Mouse (Mus musculus): ENCODE data around the gene Ptpn22. TPM values are rescaled to one million over a fixed set of nuclear protein-coding genes. Genes with fewer than 3 reads are reported as not detected.
"Not testable (repeated sequence)": the region's sequence is repeated elsewhere in the genome, so short reads cannot be mapped to it uniquely, and the experiment has no call there.

The Ptpn22 gene
- polyA plus RNA-seq, 1 experiment from 2014 or later, result 1.9 TPM

GRCm38 (mm10) chr3:103839711-103840110, 19.9 kb upstream of the Ptpn22 start:
- no peaks in the 10 kb centered on the region for H3K9me3 ChIP-seq
- no peak overlapping the region for H3K4me3 ChIP-seq (replicated peaks)
- no peak overlapping the region for H3K4me2 ChIP-seq (replicated peaks)
- H3K27ac ChIP-seq, result no peak overlapping the region
- ATAC-seq, result no peak
- no peak overlapping the region for H3K9ac ChIP-seq
- H3K27me3 ChIP-seq (replicated peaks), result no peaks in the 10 kb centered on the region
- 96% methylated on average over 6 of the region's 6 CpGs for WGBS
- H3K4me1 ChIP-seq (replicated peaks), result no peaks in the 10 kb centered on the region
- no peaks in the 10 kb centered on the region for H3K36me3 ChIP-seq

GRCm38 (mm10) chr3:103840195-103840594, 19.4 kb upstream of the Ptpn22 start:
- not testable (repeated sequence) for H3K9me3 ChIP-seq; H3K4me3 ChIP-seq (replicated peaks); H3K27me3 ChIP-seq (replicated peaks); H3K27ac ChIP-seq; H3K4me2 ChIP-seq (replicated peaks); ATAC-seq; H3K36me3 ChIP-seq; H3K4me1 ChIP-seq (replicated peaks); H3K9ac ChIP-seq
- WGBS, result 85% methylated on average over 3 of the region's 3 CpGs

GRCm38 (mm10) chr3:103840946-103841345, 18.6 kb upstream of the Ptpn22 start:
- H3K4me3 ChIP-seq (replicated peaks); H3K9me3 ChIP-seq; ATAC-seq; H3K36me3 ChIP-seq; H3K27ac ChIP-seq; H3K9ac ChIP-seq; H3K4me1 ChIP-seq (replicated peaks); H3K27me3 ChIP-seq (replicated peaks); H3K4me2 ChIP-seq (replicated peaks): not testable (repeated sequence)
- WGBS, result 88% methylated on average over 7 of the region's 7 CpGs

GRCm38 (mm10) chr3:103850644-103851363, 8.8 kb upstream of the Ptpn22 start:
- no peak overlapping the region for H3K27ac ChIP-seq
- no peak overlapping the region for H3K4me3 ChIP-seq (replicated peaks)
- no peaks in the 10 kb centered on the region for H3K27me3 ChIP-seq (replicated peaks)
- no peaks in the 10 kb centered on the region for H3K9me3 ChIP-seq
- H3K4me2 ChIP-seq (replicated peaks), result no peak overlapping the region
- no peaks in the 10 kb centered on the region for H3K4me1 ChIP-seq (replicated peaks)
- 70% methylated on average over 9 of the region's 9 CpGs for WGBS
- no peak overlapping the region for H3K9ac ChIP-seq
- peak; percentile 36; the same call in 1 of the 2 replicates for ATAC-seq
- H3K36me3 ChIP-seq, result no peaks in the 10 kb centered on the region

GRCm38 (mm10) chr3:103851481-103851880, 8.1 kb upstream of the Ptpn22 start:
- no peak for ATAC-seq
- Histone ChIP-seq H3K27ac (no peak overlapping the region), H3K9me3 (no peaks in the 10 kb centered on the region), H3K4me3 (replicated peaks) (no peak overlapping the region), H3K4me1 (replicated peaks) (no peaks in the 10 kb centered on the region), H3K27me3 (replicated peaks) (no peaks in the 10 kb centered on the region), H3K4me2 (replicated peaks) (no peak overlapping the region), H3K9ac (no peak overlapping the region), H3K36me3 (no peaks in the 10 kb centered on the region)
- WGBS, result 90% methylated on average over 6 of the region's 6 CpGs

- no peaks in the 10 kb centered on the region for H3K27me3 ChIP-seq (replicated peaks)
- no peak for ATAC-seq
- no peaks in the 10 kb centered on the region for H3K36me3 ChIP-seq
- no peaks in the 10 kb centered on the region for H3K9me3 ChIP-seq
- no peak overlapping the region for H3K9ac ChIP-seq
- no peaks in the 10 kb centered on the region for H3K4me1 ChIP-seq (replicated peaks)
- WGBS, result 85% methylated on average over 8 of the region's 8 CpGs
- no peak overlapping the region for H3K4me2 ChIP-seq (replicated peaks)
- H3K4me3 ChIP-seq (replicated peaks), result no peak overlapping the region
- no peak overlapping the region for H3K27ac ChIP-seq
Observed at GRCm38 (mm10) chr3:103851882-103852281, 7.7 kb upstream of the Ptpn22 start.

- Histone ChIP-seq H3K9me3 (no peaks in the 10 kb centered on the region), H3K36me3 (no peaks in the 10 kb centered on the region), H3K9ac (no peak overlapping the region), H3K4me1 (replicated peaks) (no peaks in the 10 kb centered on the region), H3K4me3 (replicated peaks) (no peak overlapping the region), H3K4me2 (replicated peaks) (no peak overlapping the region), H3K27ac (no peak overlapping the region), H3K27me3 (replicated peaks) (no peaks in the 10 kb centered on the region)
- ATAC-seq, result no peak
- 63% methylated on average over 3 of the region's 3 CpGs for WGBS
Observed at GRCm38 (mm10) chr3:103852565-103853299, 6.9 kb upstream of the Ptpn22 start.

- Histone ChIP-seq H3K4me2 (replicated peaks) (no peak overlapping the region), H3K4me3 (replicated peaks) (no peak overlapping the region), H3K27ac (no peak overlapping the region), H3K9ac (no peak overlapping the region), H3K4me1 (replicated peaks) (no peaks in the 10 kb centered on the region), H3K36me3 (no peaks in the 10 kb centered on the region), H3K9me3 (no peaks in the 10 kb centered on the region), H3K27me3 (replicated peaks) (no peaks in the 10 kb centered on the region)
- ATAC-seq, result no peak
- 61% methylated on average over 8 of the region's 8 CpGs for WGBS
Observed at GRCm38 (mm10) chr3:103853804-103854203, 5.8 kb upstream of the Ptpn22 start.

- 85% methylated on average over 7 of the region's 7 CpGs for WGBS
- ATAC-seq, result no peak
- Histone ChIP-seq H3K27me3 (replicated peaks) (no peaks in the 10 kb centered on the region), H3K4me3 (replicated peaks) (no peak overlapping the region), H3K9me3 (no peaks in the 10 kb centered on the region), H3K4me2 (replicated peaks) (no peak overlapping the region), H3K9ac (no peak overlapping the region), H3K4me1 (replicated peaks) (no peaks in the 10 kb centered on the region), H3K27ac (no peak overlapping the region), H3K36me3 (no peaks in the 10 kb centered on the region)
Observed at GRCm38 (mm10) chr3:103857036-103857805, 2.4 kb upstream of the Ptpn22 start.

GRCm38 (mm10) chr3:103857977-103858563, 1.5 kb upstream of the Ptpn22 start:
- 92% methylated on average over 6 of the region's 6 CpGs for WGBS
- ATAC-seq, result no peak
- H3K4me3 ChIP-seq (replicated peaks), result no peak overlapping the region

GRCm38 (mm10) chr3:103859851-103860391, 326 bp downstream of the Ptpn22 start:
- ATAC-seq, result no peak
- H3K27ac ChIP-seq, result no peak overlapping the region

More at GRCm38 (mm10) chr3:103857977-103858563, 1.5 kb upstream of the Ptpn22 start:
- no peak overlapping the region for H3K27ac ChIP-seq
- no peaks in the 10 kb centered on the region for H3K4me1 ChIP-seq (replicated peaks)
- H3K4me2 ChIP-seq (replicated peaks), result no peak overlapping the region
- H3K9me3 ChIP-seq, result no peaks in the 10 kb centered on the region
- H3K36me3 ChIP-seq, result no peaks in the 10 kb centered on the region
- H3K9ac ChIP-seq, result no peak overlapping the region
- no peaks in the 10 kb centered on the region for H3K27me3 ChIP-seq (replicated peaks)

GRCm38 (mm10) chr3:103862721-103863220, 3.2 kb downstream of the Ptpn22 start:
- H3K9ac ChIP-seq, result no peak overlapping the region
- no peaks in the 10 kb centered on the region for H3K4me1 ChIP-seq (replicated peaks)
- H3K27me3 ChIP-seq (replicated peaks), result no peaks in the 10 kb centered on the region
- no peak overlapping the region for H3K4me3 ChIP-seq (replicated peaks)
- no peak overlapping the region for H3K27ac ChIP-seq
- H3K9me3 ChIP-seq, result no peaks in the 10 kb centered on the region
- ATAC-seq, result no peak
- no peak overlapping the region for H3K4me2 ChIP-seq (replicated peaks)
- H3K36me3 ChIP-seq, result no peaks in the 10 kb centered on the region
- 74% methylated on average over 4 of the region's 4 CpGs for WGBS

More at GRCm38 (mm10) chr3:103859851-103860391, 326 bp downstream of the Ptpn22 start:
- H3K27me3 ChIP-seq (replicated peaks), result no peaks in the 10 kb centered on the region
- no peak overlapping the region for H3K4me2 ChIP-seq (replicated peaks)
- no peak overlapping the region for H3K9ac ChIP-seq
- no peaks in the 10 kb centered on the region for H3K4me1 ChIP-seq (replicated peaks)
- no peaks in the 10 kb centered on the region for H3K36me3 ChIP-seq
- no peaks in the 10 kb centered on the region for H3K9me3 ChIP-seq
- H3K4me3 ChIP-seq (replicated peaks), result no peak overlapping the region
- 68% methylated on average over 6 of the region's 6 CpGs for WGBS
